Mouse (Mus musculus) forebrain, embryonic 14.5 days (tissue): ENCODE results near the gene Zswim4. TPM values are rescaled to one million over a fixed set of nuclear protein-coding genes. Genes with fewer than 3 reads are reported as not detected.

Experiments
- ATAC-seq: fragments of 200-750 bp; cut with Nextera tagmentation; 2 replicates; pipeline ENCODE4 v1.8.0; 2017; ENCODE audit warnings: mild to moderate bottlenecking, moderate library complexity
- DNase-seq: peaks from one replicate; pipeline ENCODE4 v3.0.0-alpha.2; 2015; ENCODE audit warnings: low spot score
- H3K27ac ChIP-seq: fragments of 300-500 bp; sonication (generic); 2 replicates; pipeline ENCODE4 v1.5.1; 2014; ENCODE audit warnings: low read depth, mild to moderate bottlenecking, control low read depth, low read length, moderate library complexity
- H3K27me3 ChIP-seq: fragments of 300-500 bp; sonication (generic); replicated peaks from 2 replicates; pipeline ENCODE4 v1.6.1; 2014; ENCODE audit warnings: low read length, control low read depth, mixed read lengths; ENCODE audit not compliant: control insufficient read depth, insufficient read depth
- H3K36me3 ChIP-seq: fragments of 300-500 bp; sonication (generic); 2 replicates; pipeline ENCODE4 v1.6.1; 2014; ENCODE audit warnings: low read length, control low read depth; ENCODE audit not compliant: control insufficient read depth, insufficient read depth
- H3K4me1 ChIP-seq: fragments of 300-500 bp; sonication (generic); 2 replicates; pipeline ENCODE4 v1.6.1; 2014; ENCODE audit warnings: antibody characterized with exemption, low read length, control low read depth; ENCODE audit not compliant: control insufficient read depth, insufficient read depth
- H3K4me2 ChIP-seq: fragments of 300-500 bp; sonication (generic); 2 replicates; pipeline ENCODE4 v1.6.1; 2014; ENCODE audit warnings: mild to moderate bottlenecking, control low read depth, low read length
- H3K4me3 ChIP-seq: fragments of 300-500 bp; sonication (generic); 2 replicates; pipeline ENCODE4 v1.5.1; 2014; ENCODE audit warnings: low read depth, low read length, control low read depth
- H3K9ac ChIP-seq: fragments of 300-500 bp; sonication (generic); 2 replicates; pipeline ENCODE4 v1.6.1; 2014; ENCODE audit warnings: mild to moderate bottlenecking, low read length, control low read depth, moderate library complexity
- H3K9me3 ChIP-seq: fragments of 300-500 bp; sonication (generic); replicated peaks from 2 replicates; pipeline ENCODE4 v1.6.1; 2016; ENCODE audit warnings: low read length, control low read depth, mixed read lengths; ENCODE audit not compliant: control insufficient read depth
- WGBS: fragments of 180-500 bp; shearing (Covaris S2); extraction: QIAGEN DNeasy Blood & Tissue Kit; methylation state at CpG from one replicate; pipeline ENCODE4 v1.1.7; 2014; 5-methylcytosine and 5-hydroxymethylcytosine counted together
- polyA plus RNA-seq: library from polyadenylated mRNA; unstranded; fragments of >200 nt; fragmentation: Nextera tagmentation; extraction: Ambion mirVana; gene quantifications from 2 replicates; pipeline ENCODE4 v1.2.1, GENCODE M21; 2014

The Zswim4 gene
- polyA plus RNA-seq, 1 experiment from 2014 or later: 22.6 TPM

DNA sequence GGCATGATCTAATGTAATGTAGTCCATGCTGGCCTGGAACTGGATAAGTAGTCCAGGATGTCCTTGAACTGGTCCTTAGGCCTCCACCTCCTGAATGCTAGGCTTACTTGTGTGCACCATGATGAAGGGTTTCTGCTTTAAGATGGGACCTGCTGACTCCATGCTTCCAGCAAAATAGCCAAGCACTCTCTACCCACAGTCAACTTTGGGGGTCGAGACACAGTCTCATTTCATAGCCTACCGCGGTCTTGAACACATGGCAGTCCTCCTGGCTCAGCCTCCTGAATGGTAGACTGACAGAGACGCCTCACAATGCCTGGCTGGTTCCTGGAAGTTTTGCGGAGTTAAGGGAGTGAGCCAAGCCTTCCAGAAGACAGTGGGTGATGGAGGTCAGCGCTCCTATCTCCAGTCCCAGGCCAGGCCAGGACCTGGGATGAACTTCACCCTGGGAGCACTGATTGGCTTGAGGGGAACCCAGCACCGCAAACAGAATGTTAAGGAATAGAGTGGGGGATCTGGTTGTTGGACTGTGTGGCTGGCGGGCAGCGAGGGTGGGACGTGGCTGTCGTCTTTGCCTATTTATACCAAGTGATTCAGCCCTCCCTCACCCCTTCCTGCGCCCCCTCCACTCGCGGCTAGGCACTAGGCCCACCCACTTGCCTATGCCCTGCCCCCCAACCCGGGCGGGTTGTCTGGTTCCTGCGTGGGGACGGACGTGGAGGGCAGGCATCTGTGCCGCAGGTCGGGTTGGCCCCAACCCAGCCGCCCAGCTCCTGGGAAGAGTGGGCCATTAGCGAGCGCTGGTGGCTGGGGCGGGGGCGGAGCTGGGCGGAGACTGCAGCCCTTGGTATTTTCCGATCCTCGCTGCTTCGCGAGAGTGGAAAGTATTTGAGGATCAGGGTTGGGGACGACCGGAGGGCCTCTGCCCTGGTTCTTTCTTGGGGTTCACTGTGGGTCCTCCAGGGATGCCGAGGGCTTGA is 33.6 kb downstream of the Zswim4 start:
- peaks cover 32% of the 10 kb centered on the region for H3K4me1 ChIP-seq
- H3K4me2 ChIP-seq: peak overlapping the region; percentile 75

DNA sequence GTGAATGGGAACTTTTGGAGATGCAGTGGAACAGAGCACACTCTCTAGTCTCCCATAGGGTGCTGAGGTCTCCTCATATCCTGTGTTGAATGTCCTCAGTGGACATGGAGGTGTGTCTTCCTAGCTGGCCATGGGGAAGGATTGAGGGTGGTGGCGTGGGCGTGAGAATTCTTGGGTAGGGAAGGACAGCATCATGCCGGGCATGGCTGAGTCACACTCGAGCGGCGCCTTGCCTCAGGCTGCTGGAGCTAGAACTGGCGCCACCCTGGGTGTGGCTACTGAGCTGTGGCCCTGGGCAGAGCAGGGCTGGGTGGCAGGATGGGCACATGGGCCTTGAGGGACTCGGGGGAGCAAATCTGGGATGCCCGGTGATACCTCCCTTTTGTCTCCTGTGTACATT is 34.4 kb downstream of the Zswim4 start:
- Histone ChIP-seq H3K9ac (no peak overlapping the region), H3K4me2 (peak overlapping the region; percentile 75), H3K4me1 (peaks cover 38% of the 10 kb centered on the region), H3K36me3 (no peaks in the 10 kb centered on the region), H3K27ac (no peak overlapping the region), H3K27me3 (no peaks in the 10 kb centered on the region), H3K9me3 (no peaks in the 10 kb centered on the region), H3K4me3 (no peak overlapping the region)
- DNase-seq (no peak), ATAC-seq (no peak)
- WGBS: 78% methylated on average over 9 of the region's 9 CpGs

More for the DNA sequence above, 33.6 kb downstream of the Zswim4 start:
- ATAC-seq (peak; percentile 47), DNase-seq (peak; percentile 76)
- Histone ChIP-seq H3K27ac (peak overlapping the region; percentile 78; the same call in 1 of the 2 replicates), H3K27me3 (no peaks in the 10 kb centered on the region), H3K4me3 (peak overlapping the region; percentile 27), H3K36me3 (no peaks in the 10 kb centered on the region), H3K9ac (peak overlapping the region; percentile 66), H3K9me3 (no peaks in the 10 kb centered on the region)
- WGBS: 7% methylated on average over 34 of the region's 34 CpGs

DNA sequence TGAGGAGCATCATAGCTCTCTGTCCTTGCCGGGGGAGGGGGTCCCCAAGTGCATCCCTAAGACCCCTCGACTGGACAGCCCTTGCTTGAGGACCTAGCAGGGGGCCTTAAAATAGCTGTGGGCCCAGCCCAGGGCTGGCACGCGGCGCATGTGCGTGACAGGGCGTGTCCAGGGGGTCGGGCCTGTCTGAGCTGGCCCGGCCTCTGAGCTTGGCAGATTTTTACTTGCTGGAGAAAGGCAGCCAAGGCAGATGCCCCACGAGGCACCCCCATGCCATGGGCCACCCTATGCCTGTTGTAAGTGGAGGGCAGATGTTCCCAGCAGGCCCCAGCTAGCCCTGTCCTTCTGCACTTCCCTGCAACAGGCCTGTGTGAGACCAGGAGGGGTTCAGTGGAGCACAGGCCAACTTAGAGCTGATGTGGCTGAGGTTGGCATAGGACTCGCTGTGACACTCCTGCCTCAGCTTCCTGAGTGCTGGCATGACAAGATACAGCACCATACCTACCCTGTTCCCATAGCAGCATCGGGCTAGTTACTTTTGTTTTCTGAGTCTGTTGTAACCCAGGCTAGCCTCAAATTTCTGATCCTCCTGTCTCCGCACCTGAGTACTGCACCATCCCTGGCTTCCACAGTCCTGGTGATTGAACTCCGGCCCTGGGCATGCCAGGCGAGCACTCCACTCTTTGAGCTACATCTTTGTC is 35.2 kb downstream of the Zswim4 start:
- Histone ChIP-seq H3K4me3 (peak overlapping the region; percentile 43), H3K36me3 (no peaks in the 10 kb centered on the region), H3K4me1 (peaks cover 38% of the 10 kb centered on the region), H3K27me3 (no peaks in the 10 kb centered on the region), H3K9me3 (no peaks in the 10 kb centered on the region), H3K4me2 (peak overlapping the region; percentile 75), H3K9ac (peak overlapping the region; percentile 66), H3K27ac (peak overlapping the region; percentile 89)
- ATAC-seq (no peak), DNase-seq (no peak)
- WGBS: 59% methylated on average over 15 of the region's 15 CpGs

DNA sequence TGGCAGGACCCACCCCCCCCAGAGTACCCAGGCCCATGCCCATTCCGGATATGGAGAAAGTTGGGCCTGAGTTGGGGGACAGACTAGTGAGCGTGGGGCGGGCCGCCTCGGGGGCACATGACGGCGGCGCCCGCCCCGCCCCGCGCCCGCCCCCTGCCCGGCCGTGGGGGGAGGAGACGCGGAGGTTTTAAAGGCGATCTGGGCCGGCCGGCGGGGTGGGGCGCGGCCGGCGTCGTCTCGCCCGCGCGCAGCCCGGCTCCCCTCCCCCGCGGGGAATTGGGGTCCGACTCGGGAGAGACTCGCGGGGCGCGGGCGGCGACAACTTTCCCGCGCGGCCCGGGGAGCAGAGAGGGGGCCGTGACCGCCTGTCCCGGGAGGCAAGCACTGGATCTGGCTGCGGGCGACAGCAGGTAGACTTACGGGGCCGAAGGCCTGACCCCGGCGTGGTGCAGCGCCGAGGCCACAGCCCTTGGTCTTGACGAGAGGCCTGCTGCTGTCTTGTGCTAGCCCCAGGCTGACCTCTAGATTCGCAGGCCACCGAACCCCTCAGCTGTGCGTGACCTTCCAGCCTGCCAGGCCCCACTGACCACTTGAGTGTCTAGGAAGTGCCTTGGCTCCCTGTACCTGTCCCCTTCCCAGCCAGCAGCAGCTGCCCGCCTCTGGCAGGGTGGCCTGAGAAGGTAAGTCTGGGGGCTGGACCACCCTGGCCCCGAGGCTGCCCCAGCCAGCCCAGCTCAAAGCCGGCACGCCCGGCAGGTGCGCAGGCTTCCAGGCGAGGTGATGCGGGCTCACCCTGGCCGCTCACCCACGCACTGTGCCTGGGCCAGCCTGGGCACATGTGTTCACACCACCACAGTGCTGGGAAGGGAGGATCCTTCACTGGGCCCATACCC is 36.0 kb downstream of the Zswim4 start:
- Histone ChIP-seq H3K4me1 (peaks cover 38% of the 10 kb centered on the region), H3K9me3 (no peaks in the 10 kb centered on the region), H3K4me2 (peak overlapping the region; percentile 75), H3K27ac (peak overlapping the region; percentile 89), H3K9ac (peak overlapping the region; percentile 66), H3K27me3 (no peaks in the 10 kb centered on the region), H3K4me3 (peak overlapping the region; percentile 43), H3K36me3 (no peaks in the 10 kb centered on the region)
- DNase-seq (peak; percentile 44), ATAC-seq (peak; percentile 4)
- WGBS: 5% methylated on average over 48 of the region's 70 CpGs

DNA sequence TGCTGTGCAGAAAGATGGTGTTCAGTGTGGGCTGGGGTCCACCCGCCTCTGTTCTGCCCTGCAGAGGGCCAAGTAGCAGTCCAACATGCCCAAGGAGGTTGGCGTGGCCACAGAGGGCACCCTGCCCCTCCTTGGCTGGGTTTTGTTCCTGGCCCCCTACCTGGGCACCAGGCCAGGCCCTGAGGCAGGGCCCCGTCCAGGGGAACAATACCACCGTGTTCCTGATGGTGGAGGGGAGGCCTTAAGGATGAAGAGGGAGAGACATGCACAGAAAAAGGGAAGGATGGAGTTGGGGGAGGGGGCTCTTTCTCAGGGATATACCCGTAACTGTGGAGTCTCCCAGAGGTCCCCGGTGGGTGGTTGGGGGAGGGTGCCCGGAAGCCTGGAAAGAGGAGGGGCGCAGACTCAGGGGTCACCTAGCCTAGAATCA is 36.7 kb downstream of the Zswim4 start:
- Histone ChIP-seq H3K9me3 (no peaks in the 10 kb centered on the region), H3K9ac (no peak overlapping the region; the same call in 1 of the 2 replicates), H3K4me3 (peak overlapping the region; percentile 43; the same call in 1 of the 2 replicates), H3K4me2 (peak overlapping the region; percentile 75), H3K4me1 (peaks cover 38% of the 10 kb centered on the region), H3K27ac (peak overlapping the region; percentile 89), H3K27me3 (no peaks in the 10 kb centered on the region), H3K36me3 (no peaks in the 10 kb centered on the region)
- 8% methylated on average over 8 of the region's 8 CpGs for WGBS
- DNase-seq: peak; percentile 70
- ATAC-seq: peak; percentile 9

DNA sequence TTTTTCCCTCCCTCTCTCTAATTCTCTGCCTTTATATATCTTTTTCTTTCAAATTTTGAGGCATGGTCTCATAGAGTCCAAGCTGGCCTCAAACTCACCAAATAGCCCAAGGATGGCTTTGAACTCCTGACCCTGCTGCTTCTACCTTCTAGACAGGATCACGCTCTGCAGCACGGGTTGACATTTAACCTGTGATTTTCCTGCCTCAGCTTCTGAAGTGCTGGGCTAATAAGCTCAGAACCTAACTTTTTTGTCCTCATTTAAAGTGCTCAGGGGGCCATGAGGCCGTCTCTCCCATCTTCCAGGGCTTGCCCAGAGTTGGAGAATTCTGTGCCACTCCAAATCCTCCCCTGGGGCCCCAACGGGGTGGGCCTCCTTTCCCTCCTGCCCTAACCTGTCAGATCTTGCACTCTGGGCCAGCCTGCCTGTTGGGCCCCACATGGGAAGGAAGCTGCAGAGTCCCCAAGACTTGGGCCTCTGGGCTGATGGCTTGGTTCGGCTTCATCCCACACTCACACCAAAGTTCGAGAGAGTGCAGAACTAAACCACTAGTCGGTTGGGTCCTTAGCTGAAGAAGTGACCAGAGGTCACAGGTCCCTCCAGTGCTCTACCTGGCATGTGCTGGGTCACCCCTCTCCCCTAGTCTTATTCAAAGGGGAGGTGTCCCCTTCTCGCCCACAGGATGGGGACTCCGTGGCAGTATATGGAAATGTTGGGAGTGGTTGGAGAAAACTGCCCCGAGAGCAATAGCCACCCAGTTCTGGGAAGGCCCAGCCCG is 37.3 kb downstream of the Zswim4 start:
- H3K27me3 ChIP-seq: no peaks in the 10 kb centered on the region
- H3K4me2 ChIP-seq: peak overlapping the region; percentile 75; the same call in 1 of the 2 replicates
- H3K4me3 ChIP-seq: no peak overlapping the region
- H3K36me3 ChIP-seq: no peaks in the 10 kb centered on the region
- H3K27ac ChIP-seq: peak overlapping the region; percentile 89
- 40% methylated on average over 11 of the region's 11 CpGs for WGBS
- peaks cover 38% of the 10 kb centered on the region for H3K4me1 ChIP-seq
- H3K9ac ChIP-seq: no peak overlapping the region; the same call in 1 of the 2 replicates
- no peak for ATAC-seq
- H3K9me3 ChIP-seq: no peaks in the 10 kb centered on the region
- no peak for DNase-seq

DNA sequence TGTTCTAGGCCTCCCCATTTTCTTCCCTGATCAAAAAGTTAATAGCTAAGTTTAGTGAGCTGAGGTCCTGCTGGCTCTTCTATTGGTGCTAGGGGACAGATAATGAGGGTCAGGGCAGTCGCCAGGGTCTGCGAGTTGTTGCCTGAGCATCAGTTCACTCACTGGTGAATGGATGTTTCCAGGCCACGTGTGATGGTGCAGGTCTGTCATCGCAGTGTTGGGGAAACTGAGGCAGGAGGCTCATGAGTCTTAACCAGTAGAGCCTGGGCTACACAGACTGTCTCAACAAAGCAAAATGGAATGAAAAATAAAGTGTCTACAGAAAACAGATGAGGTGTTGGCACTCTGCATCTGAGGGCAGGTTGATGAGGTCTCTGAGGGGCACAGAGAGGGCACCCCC is 38.0 kb downstream of the Zswim4 start:
- Histone ChIP-seq H3K36me3 (no peaks in the 10 kb centered on the region), H3K27ac (peak overlapping the region; percentile 89), H3K9ac (peak overlapping the region; percentile 47; the same call in 1 of the 2 replicates), H3K4me1 (peaks cover 36% of the 10 kb centered on the region), H3K4me3 (no peak overlapping the region), H3K4me2 (peak overlapping the region; percentile 53; the same call in 1 of the 2 replicates), H3K27me3 (no peaks in the 10 kb centered on the region), H3K9me3 (no peaks in the 10 kb centered on the region)
- no peak for ATAC-seq
- WGBS: 25% methylated on average over 4 of the region's 4 CpGs
- DNase-seq: no peak
